Mouse (Mus musculus) small intestine, adult 2 months (tissue): ENCODE data around the gene Enpp1. TPM values are rescaled to one million over a fixed set of nuclear protein-coding genes. Genes with fewer than 3 reads are reported as not detected.

Experiments used
- H3K27ac ChIP-seq: fragments of 200-500 bp; 2 replicates; pipeline ENCODE4 v1.5.1; 2012; ENCODE audit warnings: low read depth, low read length, control low read depth, inconsistent platforms; ENCODE audit not compliant: insufficient read depth
- H3K27me3 ChIP-seq: fragments of 200-500 bp; 2 replicates; pipeline ENCODE4 v1.6.1; 2012; ENCODE audit warnings: mild to moderate bottlenecking, moderate library complexity, low read length, inconsistent platforms; ENCODE audit not compliant: control insufficient read depth, insufficient read depth
- H3K36me3 ChIP-seq: fragments of 200-500 bp; 2 replicates; pipeline ENCODE4 v1.6.1; 2012; ENCODE audit warnings: mild to moderate bottlenecking, low read length, control low read depth, inconsistent platforms; ENCODE audit not compliant: control insufficient read depth, insufficient read depth
- H3K4me1 ChIP-seq: fragments of 200-500 bp; 2 replicates; pipeline ENCODE4 v1.6.1; 2012; ENCODE audit warnings: low read length, inconsistent platforms, mixed read lengths; ENCODE audit not compliant: control insufficient read depth, insufficient read depth, insufficient read length
- H3K4me3 ChIP-seq: fragments of 200-500 bp; 2 replicates; pipeline ENCODE4 v1.5.1; 2012; ENCODE audit warnings: low read depth, mild to moderate bottlenecking, control low read depth, inconsistent platforms, low read length, moderate library complexity
- CTCF ChIP-seq: fragments of 200-500 bp; IDR thresholded peaks from 2 replicates; pipeline ENCODE4 v1.5.1; 2012; ENCODE audit warnings: low read depth, mild to moderate bottlenecking, control low read depth, inconsistent platforms, low read length, moderate library complexity, mixed read lengths; ENCODE audit not compliant: insufficient replicate concordance, insufficient read length; ENCODE audit errors: extremely low read depth
- POLR2A ChIP-seq: fragments of 200-500 bp; IDR thresholded peaks from 2 replicates; pipeline ENCODE4 v1.6.1; 2012; ENCODE audit warnings: low read depth, mild to moderate bottlenecking, control low read depth, inconsistent platforms, low read length, moderate library complexity
- WGBS: fragments of 180-500 bp; shearing (Covaris S2); methylation state at CpG from one replicate; pipeline ENCODE4 v1.1.7; 2018; 5-methylcytosine and 5-hydroxymethylcytosine counted together
- polyA plus RNA-seq: library from polyadenylated mRNA; depleted of rRNA; stranded (reverse); fragments of >200 nt; gene quantifications from 2 replicates; pipeline ENCODE4 v1.2.3, GENCODE M21; 2012

The Enpp1 gene
- polyA plus RNA-seq, 1 experiment = 2.2 TPM

DNA sequence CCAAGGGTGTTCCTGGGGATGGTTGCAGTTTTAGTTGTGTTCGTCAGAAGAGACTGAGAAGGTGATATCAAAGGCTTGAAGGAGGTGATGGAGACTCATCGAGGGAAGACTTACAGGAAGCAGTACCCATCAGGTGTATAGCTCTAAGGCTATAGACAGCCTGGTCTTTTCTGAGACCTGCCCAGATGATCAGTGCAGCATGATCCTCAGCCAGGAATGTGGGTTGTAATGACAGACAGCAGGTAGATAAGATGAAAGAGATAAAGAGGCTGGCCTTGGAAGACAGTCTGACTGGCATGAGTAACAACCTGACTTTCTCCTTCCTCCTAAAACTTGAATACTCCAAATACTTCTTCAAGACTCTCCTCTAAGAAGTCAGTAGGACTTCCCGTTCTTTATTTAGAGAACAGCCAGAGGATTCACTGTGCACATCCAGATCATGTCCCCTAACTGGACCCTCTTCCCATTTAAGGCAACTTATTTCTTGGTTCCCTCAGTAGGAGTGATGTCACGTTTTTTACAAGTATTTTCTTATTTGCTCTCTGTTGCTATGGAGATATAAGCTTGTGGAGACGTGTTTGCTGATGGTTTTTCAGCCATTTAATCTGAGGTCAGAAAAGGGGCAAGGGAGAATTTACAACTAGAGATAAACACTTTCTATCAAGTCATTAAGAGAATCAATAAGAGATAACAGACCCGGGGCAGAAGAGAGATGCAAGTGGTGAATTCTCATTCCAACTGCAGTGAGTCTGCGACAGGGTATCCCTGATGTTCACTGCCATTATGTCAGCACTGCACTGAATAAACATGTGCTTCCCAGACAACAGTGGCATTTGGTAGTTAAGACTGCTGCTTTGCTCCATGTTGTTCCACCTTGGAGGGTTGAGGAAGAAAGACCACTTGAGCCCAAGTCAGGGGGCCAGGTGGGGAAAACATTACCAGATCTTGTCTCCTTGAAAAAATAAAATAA is 29.6 kb upstream of the Enpp1 start:
- H3K27ac ChIP-seq = no peak overlapping the region
- H3K27me3 ChIP-seq = no peaks in the 10 kb centered on the region
- 32% methylated on average over 7 of the region's 7 CpGs for WGBS
- TF ChIP-seq POLR2A (no peak), CTCF (no peak)
- no peak overlapping the region for H3K4me3 ChIP-seq
- H3K4me1 ChIP-seq = no peaks in the 10 kb centered on the region
- no peaks in the 10 kb centered on the region for H3K36me3 ChIP-seq

DNA sequence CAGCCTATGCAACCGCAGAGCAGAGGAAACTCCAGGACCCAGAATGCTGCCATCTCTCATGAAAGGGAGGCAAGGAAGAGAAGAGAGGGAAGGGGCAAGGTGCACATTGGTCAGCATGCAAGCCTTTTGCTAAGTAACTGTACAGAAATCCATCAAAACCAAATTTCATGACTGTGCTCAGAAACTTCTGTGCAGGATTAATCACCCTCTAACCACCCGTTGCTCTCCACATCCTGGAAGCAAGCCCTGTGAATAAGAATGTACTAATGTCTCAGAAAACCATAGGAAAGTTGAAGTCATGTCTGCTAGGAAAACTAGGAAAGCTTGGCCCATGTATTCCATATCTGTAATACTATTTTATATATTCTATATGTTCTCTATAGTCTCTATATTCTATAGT is 27.2 kb upstream of the Enpp1 start:
- TF ChIP-seq POLR2A = no peak
- no peak for TF ChIP-seq CTCF
- Histone ChIP-seq H3K4me1 (no peaks in the 10 kb centered on the region), H3K27me3 (no peaks in the 10 kb centered on the region), H3K27ac (no peak overlapping the region), H3K4me3 (no peak overlapping the region), H3K36me3 (no peaks in the 10 kb centered on the region)
- 87% methylated on average over 2 of the region's 2 CpGs for WGBS

DNA sequence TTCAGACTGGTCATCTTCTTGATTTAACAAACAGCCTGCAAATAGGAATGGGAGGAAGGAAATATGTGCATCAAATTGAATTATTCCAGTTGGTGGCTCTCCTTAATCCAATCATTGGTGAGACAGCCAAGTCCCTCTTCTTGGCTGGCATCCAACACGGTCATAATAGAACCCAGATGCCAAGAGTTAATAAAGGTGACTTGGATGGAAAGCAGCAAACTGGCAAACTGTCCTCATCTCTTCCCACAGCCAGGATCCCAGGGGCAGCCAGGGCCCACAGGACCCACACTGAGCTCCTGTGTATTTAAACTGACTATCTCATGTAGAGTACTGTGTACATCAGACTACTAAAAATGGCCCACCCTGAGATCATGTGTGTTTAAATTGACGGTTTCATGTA is 26.5 kb upstream of the Enpp1 start:
- no peak for TF ChIP-seq CTCF
- no peak for TF ChIP-seq POLR2A
- H3K4me3 ChIP-seq = no peak overlapping the region
- H3K36me3 ChIP-seq = no peaks in the 10 kb centered on the region
- H3K27ac ChIP-seq = no peak overlapping the region
- H3K4me1 ChIP-seq = no peaks in the 10 kb centered on the region
- no peaks in the 10 kb centered on the region for H3K27me3 ChIP-seq
- WGBS = 66% methylated on average over 2 of the region's 2 CpGs

DNA sequence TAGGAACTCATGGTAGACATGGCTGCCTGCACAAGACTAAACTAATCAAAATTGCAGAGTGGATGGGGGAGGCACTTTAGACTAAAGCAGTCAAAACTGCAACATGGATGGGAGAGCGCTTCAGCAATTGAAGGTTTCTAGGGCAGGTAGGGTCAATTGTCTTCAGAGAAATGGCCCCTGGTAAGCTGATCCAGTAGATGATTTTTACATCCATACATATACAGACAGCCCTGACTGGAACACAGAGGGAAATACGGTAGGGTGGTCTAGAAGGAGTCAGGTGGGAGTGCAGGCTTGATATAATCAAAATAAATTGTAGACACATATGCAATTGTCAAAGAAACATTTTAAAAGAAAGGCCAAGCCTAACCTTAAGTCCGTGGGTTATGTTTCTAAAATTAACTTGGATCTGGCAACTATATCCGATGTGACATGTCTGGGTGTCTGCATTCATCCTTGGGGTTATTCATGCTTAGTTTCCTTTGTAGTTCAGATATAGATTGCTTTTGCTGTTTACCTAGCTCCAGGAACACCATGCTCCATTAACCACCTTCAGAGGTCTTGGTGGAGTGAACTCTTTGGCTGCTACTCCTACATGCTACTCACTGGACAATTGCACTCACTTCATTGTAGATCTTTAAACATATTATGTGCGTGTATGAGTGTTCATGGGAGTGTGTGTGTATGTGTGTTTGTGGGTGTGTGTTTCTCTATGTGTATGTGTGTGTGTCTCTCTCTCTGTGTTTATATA is 23.2 kb upstream of the Enpp1 start:
- Histone ChIP-seq H3K4me1 (no peaks in the 10 kb centered on the region), H3K27me3 (no peaks in the 10 kb centered on the region), H3K36me3 (no peaks in the 10 kb centered on the region), H3K4me3 (no peak overlapping the region), H3K27ac (no peak overlapping the region)
- TF ChIP-seq POLR2A = no peak
- TF ChIP-seq CTCF = no peak
- 92% methylated on average over 5 of the region's 5 CpGs for WGBS

DNA sequence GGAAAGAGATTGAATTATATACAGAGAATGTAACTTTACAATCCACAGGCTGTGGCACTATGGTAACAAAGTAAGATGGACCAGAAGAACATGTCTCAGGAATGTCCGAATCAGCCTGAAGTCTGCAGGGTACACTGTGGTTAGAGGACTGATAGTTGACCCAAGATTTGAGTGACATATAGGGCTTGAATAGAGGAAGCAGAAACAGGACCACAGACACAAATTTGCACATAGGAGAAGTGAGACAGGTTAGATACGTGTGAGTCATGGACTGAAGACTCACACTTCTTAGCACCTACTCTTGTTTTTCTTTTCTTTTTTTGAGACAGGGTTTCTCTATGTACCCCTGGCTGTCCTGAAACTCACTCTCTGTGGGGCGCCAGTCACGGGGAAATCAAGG is 15.5 kb upstream of the Enpp1 start:
- Histone ChIP-seq H3K27me3 (no peaks in the 10 kb centered on the region), H3K4me3 (no peak overlapping the region), H3K4me1 (no peaks in the 10 kb centered on the region), H3K27ac (no peak overlapping the region), H3K36me3 (no peaks in the 10 kb centered on the region)
- no peak for TF ChIP-seq POLR2A
- no peak for TF ChIP-seq CTCF
- 89% methylated on average over 4 of the region's 4 CpGs for WGBS

DNA sequence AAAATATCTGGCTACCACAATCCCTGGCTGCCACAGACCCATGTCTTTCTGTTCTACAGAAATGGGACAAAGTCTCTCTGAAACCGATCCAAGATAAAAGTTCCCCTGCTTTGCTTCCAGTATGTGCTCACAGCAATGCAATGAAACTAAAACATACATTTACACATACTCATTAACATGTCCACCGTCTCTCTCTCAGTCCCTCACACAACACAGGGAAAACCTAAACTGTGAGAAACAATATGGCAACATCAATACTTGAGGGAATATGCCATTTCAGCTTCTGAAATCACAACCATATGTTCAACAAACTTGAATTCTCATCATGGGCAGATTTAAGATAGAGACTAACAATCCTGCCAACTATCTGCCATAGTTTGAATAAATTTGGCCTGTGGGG is 13.2 kb upstream of the Enpp1 start:
- WGBS = 75% methylated on average over 2 of the region's 2 CpGs

DNA sequence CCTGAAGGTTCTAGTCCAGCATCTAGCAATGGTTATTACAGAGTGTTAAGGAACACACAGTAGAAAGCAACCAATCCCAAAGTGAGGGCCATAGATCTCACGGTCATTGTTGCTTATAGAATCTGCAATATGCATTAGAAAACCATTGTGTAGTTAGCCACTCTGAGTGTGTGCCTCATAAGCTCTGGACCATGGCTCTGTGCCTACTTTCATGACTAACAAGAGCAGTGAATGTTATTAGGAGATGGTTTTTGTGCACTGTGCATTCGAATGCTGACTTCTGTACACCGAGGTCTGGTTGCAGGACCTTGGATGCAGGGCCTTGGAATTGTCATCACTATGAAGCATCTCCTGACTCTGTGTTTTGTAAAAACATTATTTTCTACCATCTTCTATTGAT is 9.9 kb upstream of the Enpp1 start:
- WGBS = 94% methylated on average over 3 of the region's 3 CpGs
- Histone ChIP-seq H3K4me3 (no peak overlapping the region), H3K27ac (no peak overlapping the region), H3K36me3 (no peaks in the 10 kb centered on the region), H3K4me1 (peaks cover 2% of the 10 kb centered on the region; the same call in 1 of the 2 replicates), H3K27me3 (no peaks in the 10 kb centered on the region)
- no peak for TF ChIP-seq POLR2A
- no peak for TF ChIP-seq CTCF

More for the DNA sequence above, 13.2 kb upstream of the Enpp1 start:
- H3K27me3 ChIP-seq = no peaks in the 10 kb centered on the region
- no peak overlapping the region for H3K27ac ChIP-seq
- no peak for TF ChIP-seq POLR2A
- TF ChIP-seq CTCF = no peak
- no peaks in the 10 kb centered on the region for H3K4me1 ChIP-seq
- no peaks in the 10 kb centered on the region for H3K36me3 ChIP-seq
- no peak overlapping the region for H3K4me3 ChIP-seq
